Mouse (Mus musculus): ENCODE data around the gene Lef1.

Lef1 gene

DNA sequence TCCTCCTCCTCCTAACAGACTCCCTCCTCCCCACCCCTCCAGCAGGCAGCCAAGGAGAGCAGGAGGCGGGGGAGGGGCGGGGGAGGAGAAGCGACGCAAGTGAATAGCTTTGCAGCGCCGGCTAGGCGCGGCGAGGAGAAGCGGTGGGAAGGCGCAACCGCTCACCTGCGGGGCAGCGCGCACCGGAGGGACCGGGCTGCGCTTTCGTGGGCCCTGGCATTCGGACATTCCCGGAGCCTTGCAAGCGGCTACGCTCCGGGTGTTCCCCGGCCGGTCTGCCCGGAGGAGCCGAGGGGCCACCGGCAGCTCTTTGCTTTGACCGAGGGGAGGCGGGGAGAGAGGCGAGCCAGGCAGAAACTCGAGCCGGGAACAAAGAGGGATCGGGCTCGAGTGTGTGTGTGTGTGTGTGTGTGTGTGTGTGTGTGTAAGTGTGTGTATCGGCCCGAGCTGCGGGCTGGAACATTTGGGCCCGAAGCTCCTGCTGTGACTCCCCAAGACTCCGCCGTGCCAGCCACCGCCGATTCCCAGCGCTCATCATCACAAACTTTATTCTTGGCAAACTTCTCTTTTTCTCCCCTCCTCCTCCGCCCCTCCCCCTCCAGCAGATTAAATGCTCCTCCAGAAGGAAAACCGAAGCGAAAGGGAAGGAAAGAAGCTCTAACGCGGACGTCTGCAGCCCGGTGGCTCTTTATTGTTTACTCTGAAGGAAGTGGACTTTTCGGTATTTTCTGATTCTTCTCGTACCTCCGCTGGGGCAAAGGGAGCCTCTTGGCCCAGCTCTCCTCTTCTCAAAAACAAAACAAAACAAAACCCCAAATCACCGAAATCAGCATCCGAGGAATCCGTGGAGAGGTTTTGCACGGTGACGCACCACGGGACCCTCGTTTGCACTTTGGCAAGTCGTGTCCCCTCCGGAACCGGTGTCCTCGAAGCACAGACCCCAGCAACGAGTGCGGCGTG lies at the start of gene Lef1:
Gene Lef1 (plus strand): TSS at position 281 of the 960 bp plus-strand sequence.
- DNase-seq (ENCODE audit: low read depth) = no peak

DNA sequence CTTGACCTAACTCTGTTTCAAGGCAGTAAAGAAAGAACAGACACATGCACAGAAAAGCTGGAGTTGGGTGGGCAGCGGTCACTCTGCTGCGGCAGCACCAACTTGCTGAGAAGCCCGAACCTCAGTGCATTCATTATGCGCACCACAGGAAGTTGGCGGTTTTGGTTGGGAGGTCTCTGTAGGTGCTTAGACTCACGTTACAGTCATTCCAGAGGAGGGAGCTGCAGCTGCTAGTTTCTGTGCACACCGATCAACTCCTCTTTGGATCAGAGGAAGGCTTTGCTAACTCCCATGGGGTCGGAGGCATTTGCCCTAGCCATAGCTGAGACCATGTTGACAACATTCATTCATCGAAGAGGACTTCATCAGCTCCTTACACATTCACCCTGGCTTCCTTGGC lies 45.3 kb upstream of the Lef1 start:
- no peak for DNase-seq (ENCODE audit: low read depth)

DNA sequence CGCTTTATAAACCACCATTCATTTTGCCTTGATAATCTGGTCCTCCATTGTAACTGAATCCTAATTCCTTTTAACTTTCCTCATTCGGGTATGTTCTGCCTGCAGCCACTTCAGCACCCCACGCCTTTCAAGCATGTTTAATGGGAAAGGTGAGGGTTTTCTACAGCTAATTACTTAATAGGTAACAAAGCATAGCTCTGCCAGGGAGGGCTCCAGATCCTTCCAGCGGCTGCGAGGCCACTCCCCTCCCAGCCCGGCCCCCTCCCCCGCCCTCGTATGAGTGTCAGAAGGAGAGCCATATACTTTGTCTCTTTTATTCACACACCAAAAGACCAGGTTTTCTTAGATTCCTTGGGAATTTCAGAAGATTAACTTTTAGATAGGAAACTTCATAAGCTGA lies 44.1 kb upstream of the Lef1 start:
- DNase-seq (ENCODE audit: low read depth) = no peak

DNA sequence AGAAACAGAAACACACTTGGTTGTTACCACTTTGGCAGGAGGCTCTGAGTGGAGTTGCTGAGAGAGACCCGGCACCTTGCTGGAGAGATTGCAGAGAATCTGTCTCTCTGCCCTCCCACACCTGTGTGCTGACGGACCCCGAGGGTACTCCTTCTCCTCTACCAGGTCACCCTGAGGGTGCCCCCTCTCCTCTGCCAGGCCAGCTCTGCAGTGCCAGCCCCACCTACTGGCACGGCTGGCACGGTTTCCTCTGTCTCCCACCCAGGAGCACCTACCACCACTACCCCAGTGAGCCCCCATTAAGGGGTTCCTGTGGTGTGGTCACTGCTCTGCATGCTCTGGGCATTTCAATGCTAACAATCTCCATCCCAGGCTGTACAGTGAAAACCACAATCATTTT lies 42.3 kb upstream of the Lef1 start:
- DNase-seq (ENCODE audit: low read depth) = no peak

DNA sequence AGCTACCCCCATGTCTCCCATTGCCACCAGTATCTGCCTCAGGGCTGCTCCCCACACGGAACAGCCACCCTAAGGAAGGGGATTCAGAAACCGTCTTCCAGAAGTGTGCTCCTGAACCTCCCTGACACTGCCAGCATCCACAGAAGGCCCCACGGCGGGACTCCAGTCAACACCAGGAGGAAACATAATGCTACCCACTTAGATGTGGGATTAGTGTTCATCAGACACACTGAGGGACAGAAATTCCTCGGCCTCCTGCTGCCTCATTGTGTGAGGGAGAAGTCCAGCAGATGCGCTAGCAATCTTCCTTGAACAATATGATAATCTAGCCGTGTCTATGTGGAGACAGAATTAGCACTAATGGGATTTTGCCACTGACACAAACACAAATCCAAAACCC lies 40.1 kb upstream of the Lef1 start:
- no peak for DNase-seq (ENCODE audit: low read depth)

DNA sequence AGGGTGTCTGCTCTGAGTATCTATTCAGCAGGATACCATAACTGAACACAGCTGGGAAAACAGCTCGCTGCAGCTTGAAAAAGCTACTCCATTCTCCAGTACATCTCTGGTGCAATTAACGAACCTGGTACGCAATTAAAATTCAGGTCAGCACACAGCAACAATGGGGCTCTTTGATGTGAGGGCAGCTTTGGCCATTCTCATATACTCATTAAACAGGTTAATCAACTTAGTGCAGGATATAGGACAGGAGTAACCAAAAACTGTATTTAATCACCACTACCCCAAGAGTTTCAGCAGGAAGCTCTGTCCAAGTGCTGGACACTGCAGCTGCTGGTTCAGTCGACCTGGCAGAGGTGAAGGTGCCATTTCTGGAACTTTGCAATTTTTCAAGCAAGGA lies 37.6 kb upstream of the Lef1 start:
- DNase-seq (ENCODE audit: low read depth) = no peak

DNA sequence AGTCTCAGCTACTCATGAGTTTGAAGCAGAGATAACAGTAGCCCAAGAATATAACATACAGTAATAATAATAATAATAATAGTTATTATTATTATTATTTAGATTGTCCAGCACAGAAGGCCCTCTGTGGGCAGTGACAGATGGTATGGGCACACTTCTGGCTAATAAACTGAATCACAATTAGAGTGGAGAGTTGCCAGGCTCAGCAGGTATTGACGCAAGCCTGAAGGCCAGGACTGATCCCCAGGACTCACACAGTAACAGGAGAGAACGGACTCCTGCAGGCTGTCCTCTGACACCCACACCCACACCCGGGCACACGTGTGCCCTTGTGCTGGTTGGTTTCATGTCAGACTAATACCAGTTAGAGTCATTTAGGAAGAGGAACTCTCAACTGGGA lies 36.3 kb upstream of the Lef1 start:
- DNase-seq (ENCODE audit: low read depth) = no peak

DNA sequence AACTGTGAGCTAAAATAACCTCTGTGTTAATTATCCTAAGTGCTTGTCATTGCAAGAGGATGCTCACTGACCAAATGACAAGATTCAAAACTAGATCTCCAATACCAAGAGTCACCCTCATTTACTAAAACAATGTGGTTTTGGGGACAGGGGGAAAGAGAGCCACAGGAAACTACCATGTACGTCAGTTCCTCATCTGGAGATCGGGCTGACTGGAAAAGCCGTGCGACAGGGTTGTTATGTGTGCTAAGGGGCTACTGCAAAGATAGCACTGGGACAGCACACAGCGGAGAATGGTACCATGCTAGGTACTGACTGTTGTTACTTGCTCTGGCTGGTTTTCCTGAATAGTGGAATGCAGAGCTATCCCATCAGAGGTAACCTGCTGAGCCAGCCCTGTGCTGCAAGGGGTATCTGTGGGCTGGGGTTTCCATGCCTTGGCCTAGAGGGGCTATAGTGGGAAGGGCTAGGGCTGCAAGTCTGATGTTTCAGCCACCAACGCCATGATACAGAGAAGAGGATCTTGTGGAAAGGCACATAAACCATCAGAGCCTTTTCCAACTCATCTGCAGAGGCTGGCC lies 32.1 kb upstream of the Lef1 start:
- DNase-seq (ENCODE audit: low read depth) = no peak

DNA sequence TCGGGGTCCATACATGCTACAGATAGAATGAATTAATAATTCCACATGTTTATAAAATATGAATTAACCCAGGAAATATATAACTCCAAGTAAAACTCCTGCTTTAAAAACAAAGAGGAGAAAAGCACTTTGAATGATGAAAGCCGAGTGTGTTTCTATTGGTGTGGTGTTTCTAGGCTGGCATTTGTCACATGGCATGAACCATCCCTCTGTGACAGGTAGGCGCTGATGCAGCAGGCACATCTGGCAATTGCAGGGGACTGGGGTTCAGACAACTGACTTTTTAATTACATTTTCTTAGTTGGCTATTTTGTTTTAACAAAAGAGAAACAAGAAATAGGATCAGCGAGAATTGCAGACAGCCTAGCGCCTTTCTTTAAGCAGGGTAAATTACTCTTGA lies 31.6 kb upstream of the Lef1 start:
- no peak for DNase-seq (ENCODE audit: low read depth)

DNA sequence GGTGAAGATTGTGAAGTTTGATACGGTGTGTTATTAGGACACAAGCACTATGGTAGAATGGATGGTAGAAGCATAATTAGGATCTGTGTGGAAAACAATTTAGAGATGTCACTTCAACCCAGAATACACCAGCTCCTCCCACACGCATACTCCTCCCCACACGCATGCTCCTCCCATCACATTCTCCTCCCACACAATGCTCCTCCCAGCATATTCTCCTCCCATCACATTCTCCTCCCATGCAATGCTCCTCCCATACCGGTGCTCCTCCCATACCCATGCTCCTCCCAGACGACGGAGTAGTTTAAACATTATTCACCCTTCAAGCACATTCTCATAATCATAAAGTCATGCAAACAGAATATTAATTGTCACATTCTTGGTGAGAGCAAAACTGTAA lies 26.5 kb upstream of the Lef1 start:
- no peak for DNase-seq (ENCODE audit: low read depth)

DNA sequence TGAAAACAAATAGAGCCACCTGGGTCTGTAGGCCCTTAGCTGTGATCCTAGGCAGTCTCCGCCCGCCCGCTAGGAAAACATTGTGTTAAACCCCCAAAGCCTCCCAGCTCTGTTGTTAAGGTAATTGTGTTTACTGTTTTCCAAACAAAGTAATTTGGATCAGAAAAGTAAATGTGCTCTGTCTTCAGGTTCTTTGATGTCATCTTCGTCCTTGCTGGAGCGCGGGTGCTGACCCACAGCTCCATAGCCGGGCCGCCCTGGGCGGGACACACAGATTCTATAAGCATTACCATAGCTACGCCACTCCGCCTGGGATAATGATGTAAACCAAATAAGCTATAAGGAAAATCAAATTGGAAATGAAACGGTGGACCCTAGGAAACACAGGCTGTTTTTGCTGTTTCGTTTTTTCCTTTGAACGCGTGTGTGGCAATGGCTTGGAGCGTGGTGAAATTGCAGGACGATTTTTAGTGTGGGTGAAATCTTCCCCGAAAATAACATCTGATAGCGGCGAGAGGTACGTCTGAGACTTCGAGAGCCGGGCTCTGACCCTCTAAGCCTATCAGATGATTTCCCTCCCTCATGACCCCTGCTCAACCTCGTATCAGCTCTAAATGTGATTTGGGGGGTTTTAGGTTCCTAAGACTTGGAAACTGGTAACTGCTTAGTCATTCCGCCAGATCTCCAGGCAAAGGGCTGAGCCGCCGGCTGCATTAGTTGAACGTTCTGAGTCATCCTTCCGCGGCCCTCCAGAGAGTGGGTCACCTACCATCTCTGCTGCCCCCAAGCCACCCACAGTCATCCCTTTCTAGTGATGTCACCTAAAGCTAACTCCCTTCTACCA lies 25.3 kb upstream of the Lef1 start:
- no peak for DNase-seq (ENCODE audit: low read depth)

DNA sequence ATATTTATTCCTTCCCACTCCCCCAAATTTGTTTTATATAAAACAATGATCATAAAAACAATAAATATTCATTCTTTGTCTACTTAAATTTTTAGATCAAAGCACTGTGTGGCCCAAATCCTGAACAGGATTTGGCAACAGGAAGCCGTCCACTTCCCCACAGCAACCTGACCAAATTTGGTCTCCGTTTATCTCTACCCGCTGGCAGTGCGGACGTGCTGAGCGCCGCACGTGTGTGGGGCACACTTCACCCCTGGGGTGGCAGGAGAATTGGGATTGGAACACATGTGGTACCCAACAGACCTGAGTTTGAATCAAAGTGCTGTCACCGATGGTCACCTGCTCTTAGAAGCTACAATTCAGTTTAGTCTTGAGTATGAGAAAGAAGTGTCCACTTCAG lies 24.3 kb upstream of the Lef1 start:
- no peak for DNase-seq (ENCODE audit: low read depth)

DNA sequence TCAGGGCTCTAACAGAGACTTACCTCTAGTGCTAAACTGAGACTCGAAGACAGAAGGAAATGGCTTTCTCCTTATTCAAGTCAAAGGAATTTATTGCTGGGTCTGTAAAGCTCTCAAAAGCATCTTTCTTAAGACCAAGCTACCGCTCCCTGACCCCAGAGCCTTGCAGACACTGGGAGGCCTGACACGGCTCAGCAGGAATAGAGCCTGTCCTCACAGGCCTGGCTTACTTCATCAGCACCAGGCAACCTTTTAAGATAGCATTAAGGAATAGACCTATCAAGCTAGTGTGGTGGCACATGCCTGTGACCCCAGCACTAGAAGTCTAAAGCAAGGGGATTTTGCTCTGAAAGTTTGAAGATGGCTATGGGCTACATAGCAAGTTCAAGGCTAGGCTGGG lies 20.6 kb upstream of the Lef1 start:
- DNase-seq (ENCODE audit: low read depth) = no peak

DNA sequence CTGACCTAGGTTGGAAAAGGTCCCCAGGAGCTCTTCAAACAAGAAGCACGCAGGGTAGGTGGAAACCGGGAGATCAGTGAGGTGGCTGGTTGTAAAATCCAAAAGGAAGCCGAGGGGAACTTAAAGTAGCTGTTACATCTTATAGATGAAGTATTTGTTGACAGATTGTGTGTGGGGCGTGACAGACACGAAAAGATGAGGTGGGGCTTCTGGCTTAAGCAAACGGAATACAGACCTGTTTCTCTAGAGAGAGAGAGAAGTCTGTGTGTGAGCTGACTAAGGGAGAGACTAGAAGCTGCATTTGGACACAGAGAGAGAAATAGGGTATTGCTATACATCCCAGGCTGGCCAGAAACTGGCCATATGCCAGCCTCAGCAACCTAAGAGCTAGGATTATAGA lies 18.2 kb upstream of the Lef1 start:
- DNase-seq (ENCODE audit: low read depth) = no peak

DNA sequence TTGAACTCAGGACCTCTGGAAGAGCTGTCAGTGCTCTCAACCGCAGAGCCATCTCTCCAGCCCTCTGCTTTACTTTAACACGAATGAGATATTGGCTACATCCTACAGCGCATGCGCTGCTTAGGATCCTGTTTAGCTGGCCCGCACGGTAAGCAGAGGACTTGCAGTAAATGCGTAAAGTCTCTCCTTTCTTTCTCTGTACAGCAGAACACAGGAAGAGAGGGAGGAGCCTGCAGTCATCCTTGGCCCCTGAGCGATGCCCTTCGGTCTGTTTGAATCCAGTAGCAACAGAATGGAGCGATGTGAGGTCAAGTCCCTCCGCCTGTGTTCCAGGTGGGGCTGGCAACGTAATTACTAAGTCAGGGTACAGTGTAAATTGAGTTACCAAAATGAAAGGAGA lies 16.5 kb upstream of the Lef1 start:
- no peak for DNase-seq (ENCODE audit: low read depth)

DNA sequence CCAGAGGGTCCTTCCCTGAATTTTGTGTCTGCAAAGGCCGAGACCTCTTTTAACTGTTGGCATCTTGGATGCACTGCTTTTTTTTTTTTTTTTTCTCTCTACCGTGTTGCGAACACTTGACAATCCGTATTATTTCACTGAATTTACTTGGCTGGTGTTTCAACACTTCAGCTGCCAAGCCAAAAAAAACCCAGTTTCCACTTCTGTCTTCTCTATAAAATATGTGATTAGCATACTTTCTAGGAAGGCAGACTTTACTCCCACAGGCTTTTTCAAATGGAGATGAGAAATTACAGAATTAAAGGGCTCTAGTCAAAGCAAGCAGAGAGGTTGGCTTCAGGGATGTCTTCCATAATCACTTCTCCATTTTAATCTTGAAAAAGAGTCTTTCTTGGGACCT lies 14.2 kb upstream of the Lef1 start:
- no peak for DNase-seq (ENCODE audit: low read depth)

DNA sequence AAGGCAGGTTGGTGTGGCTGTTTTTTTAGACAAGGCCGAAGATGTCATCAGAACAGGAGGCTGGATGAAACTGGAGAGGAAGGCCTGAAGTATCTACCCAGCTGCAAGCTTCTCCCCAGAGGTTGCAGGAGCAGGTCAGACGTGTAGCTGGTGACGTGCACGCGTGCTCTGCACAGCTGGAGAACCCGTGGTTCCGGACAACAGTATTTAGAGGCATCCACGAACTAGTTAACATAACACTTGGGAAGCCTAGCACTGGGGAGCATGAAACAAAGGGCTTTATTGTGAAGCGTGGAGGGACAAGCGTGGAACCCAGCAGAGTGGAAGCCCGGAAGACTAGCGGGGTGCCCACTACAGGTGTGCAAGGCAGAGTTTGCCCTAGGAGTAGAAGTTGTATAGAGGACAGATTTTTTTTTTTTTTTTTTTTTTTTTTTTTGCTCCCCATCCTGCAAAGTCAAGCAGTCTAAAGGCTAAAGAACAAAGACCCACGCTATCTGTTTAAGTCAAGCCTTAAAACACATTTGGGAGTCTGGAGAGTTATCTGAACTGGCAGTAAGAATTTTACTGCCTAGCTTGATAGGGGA lies 8.0 kb upstream of the Lef1 start:
- no peak for DNase-seq (ENCODE audit: low read depth)

DNA sequence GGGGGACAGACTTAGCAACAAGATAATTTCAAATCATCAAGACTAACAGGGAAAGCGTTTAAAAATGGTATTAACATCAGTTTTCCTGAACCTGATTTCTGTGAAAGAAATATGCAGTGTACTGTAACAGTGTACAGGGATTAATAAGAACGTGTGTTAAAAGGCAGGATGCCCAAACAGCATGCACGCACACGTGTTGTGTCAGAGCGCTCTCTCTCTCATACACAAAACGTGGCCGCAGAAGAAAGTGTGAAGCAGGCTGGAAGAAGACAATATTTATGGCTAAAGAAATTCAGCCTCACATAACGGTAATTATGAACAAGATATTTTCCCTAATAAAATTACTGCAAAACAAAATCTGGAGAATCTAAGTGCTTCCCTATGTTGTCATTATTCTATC lies 4.9 kb upstream of the Lef1 start:
- DNase-seq (ENCODE audit: low read depth) = no peak

DNA sequence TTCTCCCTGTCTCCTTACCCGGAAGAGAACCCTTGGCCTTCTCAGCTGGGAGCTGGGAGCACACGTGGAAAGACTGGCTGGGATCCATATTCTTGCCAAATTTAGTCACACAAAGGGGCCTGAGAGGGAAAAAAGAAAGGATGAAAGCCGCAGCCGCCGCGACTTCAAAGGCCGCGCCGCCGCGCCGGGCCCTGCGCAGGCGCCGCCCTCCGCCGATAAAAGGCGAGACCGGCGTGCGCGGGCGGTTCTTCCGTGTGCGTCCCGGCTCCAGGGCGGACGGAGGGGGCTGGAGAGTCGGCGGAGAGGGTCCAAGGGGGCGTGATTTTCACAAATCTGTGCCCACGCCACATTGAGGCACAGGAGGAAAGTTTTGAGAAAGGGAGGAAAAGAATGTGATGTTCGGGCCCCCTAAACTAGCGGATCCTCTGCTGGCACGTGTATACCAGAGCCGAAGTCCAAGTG lies 4.3 kb upstream of the Lef1 start:
- no peak for DNase-seq (ENCODE audit: low read depth)

DNA sequence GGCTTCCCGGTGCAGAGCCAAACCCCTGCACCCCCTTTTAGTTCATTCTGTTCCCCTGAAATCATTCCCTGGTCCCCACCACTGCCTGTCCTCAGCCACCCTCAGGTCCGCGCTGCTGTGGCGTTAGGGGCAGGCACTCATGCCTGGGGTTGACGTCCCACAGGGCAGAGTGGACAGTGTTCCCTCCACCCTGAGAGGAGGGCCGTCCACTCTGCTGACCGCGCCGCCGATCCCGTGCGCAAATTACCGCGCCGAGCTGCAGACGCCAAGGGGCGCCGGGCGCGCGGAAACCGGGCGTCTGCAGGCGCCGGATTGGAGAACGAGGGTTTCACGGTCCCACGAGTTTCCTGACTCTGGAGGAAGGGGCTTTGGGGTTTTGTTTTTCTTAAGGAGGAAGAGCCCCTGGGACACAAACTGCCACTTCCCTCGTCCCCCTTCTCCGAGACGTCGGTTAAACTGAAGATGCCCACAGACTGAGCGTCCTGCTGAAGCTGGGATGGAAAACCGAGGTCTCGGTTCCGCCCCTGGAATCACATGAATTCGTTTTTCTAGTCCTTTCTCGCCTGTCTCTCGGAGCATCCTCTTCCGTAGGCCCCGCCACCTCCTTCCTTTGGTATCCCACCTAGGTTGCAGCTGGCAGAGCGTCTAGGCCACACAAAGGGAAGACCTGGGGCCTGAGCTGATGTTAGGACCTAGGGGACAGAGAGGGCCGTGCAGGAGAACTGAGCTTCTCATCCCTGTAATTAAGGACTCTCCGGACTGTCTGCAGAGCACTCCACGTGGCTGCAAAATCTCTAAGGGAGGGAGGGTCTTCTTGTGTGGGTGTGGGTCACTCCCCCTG lies 3.6 kb upstream of the Lef1 start:
- no peak for DNase-seq (ENCODE audit: low read depth)

DNA sequence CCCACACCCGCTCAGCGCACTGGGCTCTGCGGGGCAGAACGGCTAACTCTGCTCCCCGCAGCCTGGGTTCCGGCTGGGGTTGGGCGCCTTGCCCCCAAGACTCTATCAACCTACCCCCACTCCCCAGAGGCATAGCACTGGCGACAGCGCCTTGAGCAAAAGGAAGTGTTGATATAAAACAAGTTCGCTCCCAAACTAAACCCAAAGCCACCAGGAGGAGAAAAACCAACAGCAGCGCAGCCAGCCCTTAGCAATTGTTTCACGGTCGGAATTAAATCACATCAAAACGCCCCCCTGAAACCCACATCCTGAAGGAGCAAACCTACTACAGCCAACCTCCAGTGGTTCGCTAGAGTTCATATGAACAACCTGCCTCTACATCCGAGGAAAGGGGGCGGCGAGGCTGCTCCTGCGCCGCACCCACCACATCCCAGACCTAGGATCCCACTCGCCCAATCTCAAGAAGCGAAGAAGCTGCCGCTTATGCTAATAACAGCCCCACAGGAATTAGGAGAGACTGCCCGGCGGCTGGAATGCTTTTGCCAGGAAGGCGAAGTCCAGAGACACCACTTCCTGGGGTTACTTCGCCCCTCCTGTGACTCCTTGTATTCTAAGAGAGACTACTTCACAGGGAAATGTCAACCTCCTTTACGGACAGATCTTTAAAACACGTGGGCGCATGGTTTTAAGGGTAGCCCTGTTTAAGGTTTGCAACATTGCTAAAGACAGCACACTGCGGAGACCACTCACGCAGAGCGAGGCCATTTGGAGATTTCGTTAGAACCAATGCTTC lies 2.8 kb upstream of the Lef1 start:
- DNase-seq (ENCODE audit: low read depth) = no peak
